Mouse (Mus musculus) embryonic facial prominence, embryonic 11.5 days (tissue): ENCODE data around the gene Ttc17. TPM values are rescaled to one million over a fixed set of nuclear protein-coding genes. Genes with fewer than 3 reads are reported as not detected.

Experiments used
- ATAC-seq: fragments of 200-750 bp; cut with Nextera tagmentation; replicated peaks from 2 replicates; pipeline ENCODE4 v1.8.0; 2017; ENCODE audit warnings: low read depth; ENCODE audit not compliant: insufficient number of reproducible peaks, low FRiP score, low TSS enrichment
- DNase-seq: peaks from one replicate; pipeline ENCODE4 v3.0.0-alpha.2; 2015; ENCODE audit warnings: low spot score
- H3K27ac ChIP-seq: fragments of 300-500 bp; sonication (generic); replicated peaks from 2 replicates; pipeline ENCODE4 v1.5.1; 2014; ENCODE audit warnings: mild to moderate bottlenecking, low read depth, low read length, control low read depth
- H3K27me3 ChIP-seq: fragments of 300-500 bp; sonication (generic); 2 replicates; pipeline ENCODE4 v1.6.1; 2014; ENCODE audit warnings: mild to moderate bottlenecking, low read length, moderate library complexity, mixed read lengths; ENCODE audit not compliant: control insufficient read depth, insufficient read depth
- H3K36me3 ChIP-seq: fragments of 300-500 bp; sonication (generic); replicated peaks from 2 replicates; pipeline ENCODE4 v1.6.1; 2014; ENCODE audit warnings: low read depth, mild to moderate bottlenecking, low read length, moderate library complexity, mixed read lengths; ENCODE audit not compliant: control insufficient read depth, insufficient read depth
- H3K4me1 ChIP-seq: fragments of 300-500 bp; sonication (generic); 2 replicates; pipeline ENCODE4 v1.6.1; 2014; ENCODE audit warnings: low read length, mixed read lengths; ENCODE audit not compliant: control insufficient read depth, insufficient read depth
- H3K4me2 ChIP-seq: fragments of 300-500 bp; sonication (generic); 2 replicates; pipeline ENCODE4 v1.6.1; 2014; ENCODE audit warnings: low read depth, mild to moderate bottlenecking, control low read depth, low read length, moderate library complexity
- H3K4me3 ChIP-seq: fragments of 300-500 bp; sonication (generic); 2 replicates; pipeline ENCODE4 v1.5.1; 2014; ENCODE audit warnings: low read depth, low read length, control low read depth
- H3K9ac ChIP-seq: fragments of 300-500 bp; sonication (generic); replicated peaks from 2 replicates; pipeline ENCODE4 v1.6.1; 2014; ENCODE audit warnings: mild to moderate bottlenecking, control low read depth, low read length
- H3K9me3 ChIP-seq: fragments of 300-500 bp; sonication (generic); replicated peaks from 2 replicates; pipeline ENCODE4 v1.6.1; 2016; ENCODE audit warnings: mild to moderate bottlenecking, low read length, inconsistent platforms, mixed read lengths; ENCODE audit not compliant: control insufficient read depth
- WGBS: fragments of 180-500 bp; shearing (Covaris S2); extraction: QIAGEN DNeasy Blood & Tissue Kit; methylation state at CpG from one replicate; pipeline ENCODE4 v1.1.7; 2014; 5-methylcytosine and 5-hydroxymethylcytosine counted together
- polyA plus RNA-seq: library from polyadenylated mRNA; unstranded; fragments of >200 nt; fragmentation: Nextera tagmentation; extraction: Ambion mirVana; gene quantifications from 2 replicates; pipeline ENCODE4 v1.2.1, GENCODE M21; 2014

Ttc17 gene
- polyA plus RNA-seq, 1 experiment from 2014 or later = 14.2 TPM

DNA sequence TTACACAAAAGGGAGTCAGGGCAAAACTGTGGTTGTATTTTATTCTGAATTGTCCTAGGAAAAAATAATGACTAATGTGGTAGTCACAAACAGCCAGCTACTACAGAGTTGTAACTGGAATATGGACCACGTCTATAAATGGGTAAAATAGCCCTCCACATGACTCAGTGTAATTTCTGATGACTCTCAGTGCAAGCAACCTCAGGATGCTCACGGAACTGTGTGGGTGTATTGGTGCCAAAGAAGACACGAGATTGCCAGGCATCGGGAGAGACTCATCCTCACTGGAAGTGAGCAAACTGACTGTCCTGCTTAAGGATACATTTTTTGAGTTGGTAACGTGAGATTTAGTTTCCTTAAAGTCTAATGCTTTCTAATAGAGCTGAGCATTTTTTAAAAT, 67.0 kb downstream of the Ttc17 start:
- H3K4me2 ChIP-seq = no peak overlapping the region
- H3K4me3 ChIP-seq = no peak overlapping the region
- ATAC-seq (no peak), DNase-seq (no peak)
- WGBS = 92% methylated on average over 5 of the region's 5 CpGs
- H3K9ac ChIP-seq = no peak overlapping the region
- H3K27me3 ChIP-seq = no peaks in the 10 kb centered on the region
- H3K9me3 ChIP-seq = no peaks in the 10 kb centered on the region
- H3K36me3 ChIP-seq = 0 out of 2 replicates have a peak, but pooled peaks cover 4% of the 10 kb centered on the region
- no peak overlapping the region for H3K27ac ChIP-seq
- no peaks in the 10 kb centered on the region for H3K4me1 ChIP-seq

DNA sequence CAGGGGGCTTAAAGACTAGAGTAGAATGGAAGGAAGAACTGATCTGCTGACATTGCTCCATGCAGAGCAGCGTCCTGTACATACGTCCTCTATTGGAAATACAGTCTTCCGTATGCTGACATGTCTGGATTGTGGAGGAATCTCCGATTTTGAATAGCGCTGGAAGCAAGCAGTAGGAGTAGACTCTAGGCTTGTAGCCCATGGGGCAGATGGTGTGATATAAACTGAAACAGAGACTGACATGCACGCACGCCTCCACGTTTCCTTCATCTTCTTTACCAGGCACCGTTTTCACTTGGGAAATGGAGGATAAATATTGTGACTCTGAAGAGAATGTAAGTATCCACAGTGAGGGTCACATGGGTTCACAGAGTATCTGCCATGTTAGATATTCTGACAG, 70.2 kb downstream of the Ttc17 start:
- DNase-seq (no peak), ATAC-seq (no peak)
- Histone ChIP-seq H3K4me2 (no peak overlapping the region), H3K9me3 (no peaks in the 10 kb centered on the region), H3K4me3 (no peak overlapping the region), H3K9ac (no peak overlapping the region), H3K27me3 (no peaks in the 10 kb centered on the region), H3K36me3 (no peaks in the 10 kb centered on the region), H3K4me1 (no peaks in the 10 kb centered on the region), H3K27ac (no peak overlapping the region)
- 95% methylated on average over 9 of the region's 9 CpGs for WGBS

GRCm38 (mm10) chr2:94334742-94335046, 71.8 kb downstream of the Ttc17 start:
- Histone ChIP-seq H3K9me3 (no peaks in the 10 kb centered on the region), H3K4me3 (no peak overlapping the region), H3K36me3 (0 out of 2 replicates have a peak, but pooled peaks cover 2% of the 10 kb centered on the region), H3K4me1 (no peaks in the 10 kb centered on the region), H3K27ac (no peak overlapping the region), H3K4me2 (no peak overlapping the region), H3K9ac (no peak overlapping the region), H3K27me3 (no peaks in the 10 kb centered on the region)
- ATAC-seq (no peak), DNase-seq (no peak)
- WGBS = 51% methylated on average over 2 of the region's 2 CpGs

DNA sequence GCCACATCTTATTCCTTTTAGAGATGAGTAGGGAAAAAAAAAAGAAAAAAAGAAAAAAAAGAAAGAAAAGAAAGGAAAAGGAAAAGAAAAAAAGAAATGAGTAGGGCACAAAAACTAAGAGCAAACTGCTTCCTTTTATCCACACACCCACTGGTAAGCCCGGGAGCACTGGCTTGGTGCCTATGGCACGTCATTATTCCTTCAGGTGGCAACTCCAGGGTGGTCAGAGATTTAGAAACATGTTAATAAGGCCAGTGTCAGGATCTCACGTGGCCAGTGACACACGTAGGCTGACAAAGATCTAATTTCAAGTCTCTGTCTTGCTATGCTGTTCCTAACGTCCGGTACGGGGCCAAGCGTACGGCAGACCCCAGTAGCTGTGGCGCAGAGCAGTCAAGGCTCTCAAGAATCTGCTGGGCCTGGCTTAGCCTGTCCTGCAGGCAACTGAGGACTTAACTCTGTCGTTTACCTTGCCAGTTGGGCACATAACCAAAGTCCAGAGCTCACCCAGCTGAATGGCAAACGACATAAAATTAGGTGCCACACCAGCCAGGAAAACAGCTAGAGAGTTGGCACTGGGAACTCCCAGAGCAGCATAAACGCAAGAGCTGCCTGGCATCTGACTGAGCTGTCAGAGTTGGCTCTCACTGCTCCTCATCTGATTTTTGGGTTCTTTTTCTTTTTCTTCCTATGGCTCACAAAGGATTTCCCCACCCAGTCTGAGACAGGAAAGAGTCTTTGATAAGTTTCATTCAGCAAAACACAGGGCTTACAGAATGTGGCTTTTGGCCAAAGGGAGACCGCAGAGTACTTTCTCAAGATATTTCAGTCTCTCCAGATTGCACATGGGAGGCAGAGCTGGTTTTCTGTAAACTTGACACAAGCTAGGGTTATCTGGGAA, 72.4 kb downstream of the Ttc17 start:
- Histone ChIP-seq H3K27ac (no peak overlapping the region), H3K9ac (no peak overlapping the region), H3K4me2 (no peak overlapping the region), H3K4me3 (no peak overlapping the region), H3K9me3 (no peaks in the 10 kb centered on the region), H3K4me1 (no peaks in the 10 kb centered on the region), H3K36me3 (0 out of 2 replicates have a peak, but pooled peaks cover 4% of the 10 kb centered on the region), H3K27me3 (no peaks in the 10 kb centered on the region)
- DNase-seq = no peak
- no peak for ATAC-seq
- WGBS = 90% methylated on average over 14 of the region's 14 CpGs

GRCm38 (mm10) chr2:94333086-94333485, 73.4 kb downstream of the Ttc17 start:
- no peak overlapping the region for H3K4me3 ChIP-seq
- no peak overlapping the region for H3K27ac ChIP-seq
- WGBS = 96% methylated on average over 2 of the region's 2 CpGs
- 0 out of 2 replicates have a peak, but pooled peaks cover 5% of the 10 kb centered on the region for H3K36me3 ChIP-seq
- no peak for DNase-seq
- H3K9ac ChIP-seq = no peak overlapping the region
- no peaks in the 10 kb centered on the region for H3K9me3 ChIP-seq
- no peaks in the 10 kb centered on the region for H3K4me1 ChIP-seq
- no peak for ATAC-seq
- no peak overlapping the region for H3K4me2 ChIP-seq
- H3K27me3 ChIP-seq = no peaks in the 10 kb centered on the region

DNA sequence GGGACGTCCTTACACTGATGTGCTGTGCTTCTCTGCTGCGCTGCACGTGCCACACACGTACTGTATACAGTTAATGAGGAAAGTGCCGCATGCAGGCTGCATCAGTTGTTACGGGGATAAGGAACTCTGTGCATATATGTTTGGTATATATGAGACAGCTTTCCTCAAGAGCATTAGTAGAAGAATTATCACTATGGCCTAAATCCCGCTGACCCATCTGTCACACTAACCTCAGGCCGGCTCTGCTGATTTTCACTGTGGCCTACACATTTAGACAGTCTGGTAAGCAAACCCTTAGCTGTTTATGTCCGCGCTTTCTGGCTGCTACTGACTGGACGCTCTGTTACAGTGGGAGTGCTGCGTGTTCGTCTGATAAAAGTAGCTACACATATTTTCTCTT, 77.2 kb downstream of the Ttc17 start:
- no peaks in the 10 kb centered on the region for H3K4me1 ChIP-seq
- H3K4me3 ChIP-seq = no peak overlapping the region
- no peaks in the 10 kb centered on the region for H3K9me3 ChIP-seq
- no peak overlapping the region for H3K27ac ChIP-seq
- no peak overlapping the region for H3K9ac ChIP-seq
- no peak for ATAC-seq
- no peak for DNase-seq
- 97% methylated on average over 13 of the region's 13 CpGs for WGBS
- no peaks in the 10 kb centered on the region for H3K27me3 ChIP-seq
- no peak overlapping the region for H3K4me2 ChIP-seq
- H3K36me3 ChIP-seq = 0 out of 2 replicates have a peak, but pooled peaks cover 7% of the 10 kb centered on the region

GRCm38 (mm10) chr2:94327836-94328235, 78.7 kb downstream of the Ttc17 start:
- H3K27ac ChIP-seq = no peak overlapping the region
- H3K4me3 ChIP-seq = no peak overlapping the region
- no peak overlapping the region for H3K9ac ChIP-seq
- ATAC-seq (no peak), DNase-seq (no peak)
- no peak overlapping the region for H3K4me2 ChIP-seq
- WGBS = 93% methylated on average over 3 of the region's 3 CpGs
- H3K4me1 ChIP-seq = no peaks in the 10 kb centered on the region
- H3K27me3 ChIP-seq = no peaks in the 10 kb centered on the region
- H3K9me3 ChIP-seq = no peaks in the 10 kb centered on the region
- peaks cover 7% of the 10 kb centered on the region; the same call in 1 of the 2 replicates for H3K36me3 ChIP-seq

GRCm38 (mm10) chr2:94319780-94320179, 86.7 kb downstream of the Ttc17 start:
- H3K27me3 ChIP-seq = no peaks in the 10 kb centered on the region
- H3K4me1 ChIP-seq = no peaks in the 10 kb centered on the region
- no peak overlapping the region for H3K4me2 ChIP-seq
- no peak for DNase-seq
- no peaks in the 10 kb centered on the region for H3K9me3 ChIP-seq
- WGBS = 70% methylated on average over 2 of the region's 2 CpGs
- H3K9ac ChIP-seq = no peak overlapping the region
- no peak overlapping the region for H3K4me3 ChIP-seq
- H3K27ac ChIP-seq = no peak overlapping the region
- no peak for ATAC-seq
- no peaks in the 10 kb centered on the region; the same call in none of the 2 replicates for H3K36me3 ChIP-seq
